Mouse (Mus musculus): ENCODE measurements around the gene Pax2. TPM values are rescaled to one million over a fixed set of nuclear protein-coding genes. Genes with fewer than 3 reads are reported as not detected.
A peak's percentile ranks its signal among the peaks of the same experiment; 100 is the strongest.

The Pax2 gene
- polyA plus RNA-seq, 1 experiment from 2014 or later = 0.09 TPM

DNA sequence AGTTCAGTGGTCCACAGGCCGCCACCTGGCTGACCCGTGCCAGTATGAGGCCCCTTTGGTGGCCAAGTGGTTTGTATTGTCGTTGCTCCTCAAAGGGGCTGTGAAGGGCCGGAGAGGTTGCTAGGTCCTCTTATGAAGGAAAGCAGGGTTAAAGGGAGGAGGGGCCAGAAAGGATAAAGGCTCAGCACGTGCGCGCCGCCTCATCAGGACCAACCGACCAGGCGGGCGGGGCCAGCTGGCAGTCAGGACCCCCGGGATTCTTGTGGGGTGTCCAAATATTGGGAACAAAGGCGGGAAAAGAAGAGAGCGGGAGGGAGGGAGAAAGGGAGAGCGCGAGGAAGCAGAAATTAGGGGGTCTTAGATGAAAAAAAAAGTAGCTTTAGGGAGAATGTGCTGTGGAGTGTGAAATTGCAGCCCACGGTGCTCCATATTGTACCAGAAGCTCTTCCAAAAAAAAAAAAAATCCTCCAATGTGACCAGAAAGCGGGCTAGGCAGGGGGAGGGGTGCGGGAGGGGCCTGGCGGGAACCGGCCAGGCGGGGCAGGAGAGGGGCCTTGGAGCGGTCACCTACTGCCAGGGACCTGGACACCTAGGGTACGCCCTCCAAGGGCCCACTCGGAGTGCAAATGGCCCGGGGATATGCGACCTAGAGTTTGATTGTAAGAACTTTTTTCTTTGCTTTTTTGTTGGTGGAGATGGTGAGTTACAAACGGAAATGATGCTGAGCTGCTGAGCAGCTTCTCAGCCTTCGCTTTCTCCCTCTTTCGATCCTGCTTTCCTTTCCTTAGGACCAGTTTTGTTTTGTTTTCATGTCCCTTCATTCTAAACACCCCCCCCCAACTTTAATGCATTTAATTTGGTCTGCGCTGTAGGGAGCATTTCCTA is 3.5 kb upstream of the Pax2 start:
- 0% methylated on average over 31 of the region's 31 CpGs for WGBS
- no peak overlapping the region for H3K9ac ChIP-seq (ENCODE audit: low read length)
- peaks cover 98% of the 10 kb centered on the region for H3K27me3 ChIP-seq (replicated peaks; ENCODE audit: control insufficient read depth, insufficient read depth, low read length)
- H3K27ac ChIP-seq (ENCODE audit: low read depth, low read length) = no peak overlapping the region
- ATAC-seq (no peak), DNase-seq (ENCODE audit: low spot score) (no peak)
- no peak overlapping the region for H3K4me3 ChIP-seq (ENCODE audit: low read depth, low read length)
- H3K36me3 ChIP-seq (ENCODE audit: control insufficient read depth, insufficient read depth, low read length) = no peaks in the 10 kb centered on the region
- H3K4me1 ChIP-seq (ENCODE audit: control insufficient read depth, insufficient read depth, low read length) = peaks cover 4% of the 10 kb centered on the region; the same call in 1 of the 2 replicates
- no peak overlapping the region for H3K4me2 ChIP-seq (ENCODE audit: low read length)
- no peaks in the 10 kb centered on the region for H3K9me3 ChIP-seq (replicated peaks; ENCODE audit: control insufficient read depth, low read length)

DNA sequence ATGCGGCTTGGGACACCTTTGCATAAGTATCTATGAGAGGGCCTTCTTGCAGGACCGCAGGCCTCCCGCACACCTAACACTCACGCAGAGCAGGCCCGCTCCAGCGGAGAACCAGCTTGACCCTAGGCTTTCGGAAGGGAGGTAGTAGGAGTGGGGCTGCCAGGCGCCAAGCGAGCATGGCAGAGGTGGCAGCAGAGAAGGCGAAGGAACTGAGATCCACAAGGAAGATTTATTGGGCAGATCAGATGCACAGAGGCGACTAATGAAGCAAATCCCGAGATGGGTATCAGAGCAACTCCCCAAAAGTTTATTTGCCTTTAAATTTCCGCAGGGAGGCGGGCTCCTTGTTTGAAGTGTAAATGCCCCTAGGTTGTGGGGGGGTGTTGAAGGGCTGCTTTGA is 2.5 kb upstream of the Pax2 start:
- Histone ChIP-seq H3K36me3 (ENCODE audit: control insufficient read depth, insufficient read depth, low read length) (no peaks in the 10 kb centered on the region), H3K9me3 (replicated peaks; ENCODE audit: control insufficient read depth, low read length) (no peaks in the 10 kb centered on the region), H3K4me1 (ENCODE audit: control insufficient read depth, insufficient read depth, low read length) (peaks cover 4% of the 10 kb centered on the region; the same call in 1 of the 2 replicates), H3K27ac (ENCODE audit: low read depth, low read length) (no peak overlapping the region), H3K4me3 (ENCODE audit: low read depth, low read length) (no peak overlapping the region), H3K9ac (ENCODE audit: low read length) (no peak overlapping the region), H3K27me3 (replicated peaks; ENCODE audit: control insufficient read depth, insufficient read depth, low read length) (peaks cover 95% of the 10 kb centered on the region), H3K4me2 (ENCODE audit: low read length) (no peak overlapping the region)
- no peak for ATAC-seq
- DNase-seq (ENCODE audit: low spot score) = no peak
- under 1% methylated on average over 14 of the region's 14 CpGs for WGBS

DNA sequence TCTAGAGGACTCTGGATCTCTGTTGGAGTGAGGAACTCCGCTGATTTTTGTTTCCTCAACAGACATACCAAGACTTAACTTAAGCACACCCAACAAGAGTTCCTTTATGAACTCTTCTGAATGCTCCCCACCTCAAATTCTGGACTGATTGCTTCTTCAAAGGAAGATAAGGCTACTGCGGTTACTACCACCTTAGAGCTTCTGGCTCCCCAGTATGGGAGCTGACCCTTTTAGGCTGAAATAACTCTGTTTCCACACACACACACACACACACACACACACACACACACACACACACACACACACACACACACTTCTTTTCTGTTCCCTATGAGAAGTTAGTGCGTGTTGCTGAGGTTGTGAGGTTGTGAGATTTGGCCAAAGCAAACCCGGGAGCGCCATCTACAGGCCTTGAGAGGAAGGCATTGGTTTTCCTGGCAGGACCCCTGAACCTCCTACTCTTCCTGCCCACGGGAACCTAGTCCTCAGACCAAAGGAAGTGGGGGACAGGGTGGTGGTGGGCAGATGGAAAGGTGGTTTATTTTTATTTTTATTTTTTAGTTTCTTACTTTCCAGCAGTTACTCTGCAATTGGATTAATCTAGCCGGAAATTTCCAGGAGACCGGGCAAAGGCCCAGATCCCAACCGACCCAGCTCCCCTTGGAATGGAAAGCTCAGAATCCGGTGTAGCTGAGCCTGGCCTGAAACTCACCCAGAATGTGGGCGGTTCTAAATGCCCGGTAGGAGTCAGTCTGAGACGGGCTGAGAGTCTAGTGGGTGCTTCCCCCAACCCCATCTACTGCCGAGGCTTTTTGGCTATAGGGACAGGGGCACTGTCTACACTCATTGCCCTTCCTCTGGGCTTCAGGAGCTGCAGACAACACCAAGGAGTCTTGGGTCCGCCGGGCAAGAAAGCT is 1.1 kb upstream of the Pax2 start:
- ATAC-seq (0 out of 2 replicates have a peak, but pooled peaks have one; percentile 45), DNase-seq (ENCODE audit: low spot score) (peak; percentile 82)
- no peak overlapping the region for H3K27ac ChIP-seq (ENCODE audit: low read depth, low read length)
- no peaks in the 10 kb centered on the region for H3K9me3 ChIP-seq (replicated peaks; ENCODE audit: control insufficient read depth, low read length)
- WGBS = 2% methylated on average over 16 of the region's 16 CpGs
- H3K36me3 ChIP-seq (ENCODE audit: control insufficient read depth, insufficient read depth, low read length) = no peaks in the 10 kb centered on the region
- H3K4me1 ChIP-seq (ENCODE audit: control insufficient read depth, insufficient read depth, low read length) = peaks cover 4% of the 10 kb centered on the region; the same call in 1 of the 2 replicates
- H3K4me3 ChIP-seq (ENCODE audit: low read depth, low read length) = no peak overlapping the region
- H3K9ac ChIP-seq (ENCODE audit: low read length) = no peak overlapping the region
- peaks cover 89% of the 10 kb centered on the region for H3K27me3 ChIP-seq (replicated peaks; ENCODE audit: control insufficient read depth, insufficient read depth, low read length)
- no peak overlapping the region for H3K4me2 ChIP-seq (ENCODE audit: low read length)

DNA sequence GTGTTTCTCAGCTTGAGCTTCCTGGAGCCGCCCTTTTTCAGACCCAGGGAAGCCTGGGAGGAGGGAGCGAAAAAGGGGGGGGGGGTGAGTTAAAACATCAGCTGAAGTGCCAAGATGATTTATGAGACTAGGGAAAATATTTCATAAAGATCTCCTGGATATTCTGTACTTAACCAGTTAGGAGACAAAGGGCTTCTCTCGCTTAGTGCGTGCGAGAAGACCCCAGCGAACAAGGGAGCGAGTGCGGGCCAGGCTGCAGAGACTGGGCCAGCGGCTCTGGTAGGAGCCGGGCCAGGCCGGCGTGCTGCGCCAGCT is 510 bp upstream of the Pax2 start:
- Histone ChIP-seq H3K27ac (ENCODE audit: low read depth, low read length) (no peak overlapping the region), H3K4me1 (ENCODE audit: control insufficient read depth, insufficient read depth, low read length) (peaks cover 4% of the 10 kb centered on the region; the same call in 1 of the 2 replicates), H3K36me3 (ENCODE audit: control insufficient read depth, insufficient read depth, low read length) (no peaks in the 10 kb centered on the region), H3K9ac (ENCODE audit: low read length) (no peak overlapping the region), H3K4me2 (ENCODE audit: low read length) (peak overlapping the region; percentile 47; the same call in 1 of the 2 replicates), H3K4me3 (ENCODE audit: low read depth, low read length) (peak overlapping the region; percentile 25; the same call in 1 of the 2 replicates), H3K9me3 (replicated peaks; ENCODE audit: control insufficient read depth, low read length) (no peaks in the 10 kb centered on the region), H3K27me3 (replicated peaks; ENCODE audit: control insufficient read depth, insufficient read depth, low read length) (peaks cover 87% of the 10 kb centered on the region)
- DNase-seq (ENCODE audit: low spot score) (no peak), ATAC-seq (no peak)
- under 1% methylated on average over 13 of the region's 13 CpGs for WGBS

DNA sequence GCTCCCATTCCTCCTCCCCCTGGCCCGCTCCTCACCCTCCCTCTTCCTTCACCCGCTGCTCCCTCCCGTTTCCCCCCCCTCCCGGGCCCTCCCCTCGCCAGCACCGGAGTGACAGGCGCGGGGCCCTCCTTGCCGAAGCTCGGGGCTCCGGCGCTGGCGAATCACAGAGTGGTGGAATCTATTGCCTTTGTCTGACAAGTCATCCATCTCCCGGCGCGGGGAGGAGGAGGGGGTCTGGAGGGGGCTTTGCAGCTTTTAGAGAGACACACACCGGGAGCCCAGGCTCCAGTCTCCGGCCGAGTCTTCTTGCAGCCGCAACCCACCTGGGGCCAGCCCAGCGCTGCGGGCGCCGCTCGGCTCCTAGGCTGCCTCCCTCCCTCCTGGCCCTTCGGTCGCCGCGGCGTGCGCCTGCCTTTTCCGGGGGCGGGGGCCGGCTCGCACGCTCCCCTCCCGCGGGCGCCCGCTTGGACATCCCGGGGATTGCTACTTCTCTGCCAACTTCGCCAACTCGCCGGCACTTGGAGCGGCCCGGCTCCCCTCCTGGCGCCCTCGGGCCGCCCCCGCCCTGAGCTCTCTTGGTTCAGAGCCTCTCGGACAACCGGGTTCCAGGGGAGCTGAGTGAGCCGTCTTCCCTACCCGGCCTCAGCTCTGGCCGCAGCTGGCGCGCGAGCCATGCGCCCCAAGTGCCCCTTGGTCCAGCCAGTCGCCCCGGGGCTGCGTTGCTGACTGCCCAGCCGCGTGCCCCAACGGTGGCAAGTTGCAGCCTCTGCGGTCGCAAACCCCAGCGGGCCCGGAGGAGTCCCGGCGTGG is 781 bp downstream of the Pax2 start:
- Histone ChIP-seq H3K4me3 (ENCODE audit: low read depth, low read length) (peak overlapping the region; percentile 25), H3K27ac (ENCODE audit: low read depth, low read length) (no peak overlapping the region), H3K9ac (ENCODE audit: low read length) (no peak overlapping the region), H3K9me3 (replicated peaks; ENCODE audit: control insufficient read depth, low read length) (no peaks in the 10 kb centered on the region), H3K4me2 (ENCODE audit: low read length) (peak overlapping the region; percentile 47), H3K4me1 (ENCODE audit: control insufficient read depth, insufficient read depth, low read length) (peaks cover 4% of the 10 kb centered on the region; the same call in 1 of the 2 replicates), H3K27me3 (replicated peaks; ENCODE audit: control insufficient read depth, insufficient read depth, low read length) (peaks cover 88% of the 10 kb centered on the region), H3K36me3 (ENCODE audit: control insufficient read depth, insufficient read depth, low read length) (no peaks in the 10 kb centered on the region)
- ATAC-seq (peak; percentile 38; the same call in 1 of the 2 replicates), DNase-seq (ENCODE audit: low spot score) (peak; percentile 28)
- under 1% methylated on average over 66 of the region's 71 CpGs for WGBS

DNA sequence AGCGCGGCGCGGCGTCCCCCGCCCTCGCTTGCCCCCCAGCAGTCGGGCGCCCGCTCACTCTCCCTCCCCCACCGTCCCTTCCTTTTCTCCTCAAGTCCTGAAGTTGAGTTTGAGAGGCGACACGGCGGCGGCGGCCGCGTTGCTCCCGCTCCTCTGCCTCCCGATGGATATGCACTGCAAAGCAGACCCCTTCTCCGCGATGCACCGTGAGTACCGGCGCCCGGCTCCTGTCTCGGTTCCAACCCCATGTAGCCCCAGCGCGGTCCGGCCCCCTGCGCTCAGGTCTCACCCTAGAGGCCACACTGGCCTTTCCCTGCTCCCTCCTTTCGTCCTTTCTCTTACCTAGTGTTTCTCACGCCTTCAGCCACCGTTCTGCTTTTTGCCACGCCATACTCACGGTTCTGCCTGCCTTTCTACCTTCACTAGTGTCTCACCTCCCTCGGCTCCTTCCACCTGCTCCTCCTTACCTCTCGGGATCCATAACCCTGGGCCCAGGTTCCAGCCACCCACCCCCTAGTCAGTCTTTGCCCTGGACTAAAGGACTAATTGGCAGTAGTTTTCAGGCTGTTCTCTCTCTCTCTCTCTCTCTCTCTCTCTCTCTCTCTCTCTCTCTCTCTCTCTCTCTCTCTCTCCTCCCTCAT is 1.5 kb downstream of the Pax2 start:
- Histone ChIP-seq H3K27me3 (replicated peaks; ENCODE audit: control insufficient read depth, insufficient read depth, low read length) (peaks cover 88% of the 10 kb centered on the region), H3K9ac (ENCODE audit: low read length) (no peak overlapping the region), H3K36me3 (ENCODE audit: control insufficient read depth, insufficient read depth, low read length) (no peaks in the 10 kb centered on the region), H3K4me2 (ENCODE audit: low read length) (peak overlapping the region; percentile 47), H3K4me3 (ENCODE audit: low read depth, low read length) (peak overlapping the region; percentile 25), H3K9me3 (replicated peaks; ENCODE audit: control insufficient read depth, low read length) (no peaks in the 10 kb centered on the region), H3K27ac (ENCODE audit: low read depth, low read length) (no peak overlapping the region), H3K4me1 (ENCODE audit: control insufficient read depth, insufficient read depth, low read length) (peaks cover 4% of the 10 kb centered on the region; the same call in 1 of the 2 replicates)
- WGBS = under 1% methylated on average over 37 of the region's 38 CpGs
- DNase-seq (ENCODE audit: low spot score) = peak; percentile 32
- no peak for ATAC-seq

DNA sequence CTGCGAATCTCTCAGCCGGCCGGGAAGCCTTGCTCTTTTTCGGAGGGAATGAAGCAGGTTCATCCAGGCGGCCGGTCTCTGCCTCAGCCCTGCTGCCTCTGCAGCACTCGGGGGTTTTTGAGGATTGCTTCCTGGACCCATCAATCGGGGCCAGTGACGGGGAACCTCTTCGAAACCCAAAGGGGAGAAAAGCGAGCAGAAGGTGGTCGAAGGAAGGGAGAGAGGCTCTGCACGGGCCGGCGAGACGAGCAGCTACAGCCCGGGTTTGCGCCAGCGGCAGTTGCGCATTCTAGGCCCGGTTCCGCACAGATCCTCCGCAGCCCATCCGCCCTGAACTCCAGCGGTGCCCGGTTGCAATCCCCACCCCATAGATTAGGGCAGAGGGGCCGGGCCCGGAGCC is 3.0 kb downstream of the Pax2 start:
- Histone ChIP-seq H3K9me3 (replicated peaks; ENCODE audit: control insufficient read depth, low read length) (no peaks in the 10 kb centered on the region), H3K4me1 (ENCODE audit: control insufficient read depth, insufficient read depth, low read length) (peaks cover 4% of the 10 kb centered on the region; the same call in 1 of the 2 replicates), H3K9ac (ENCODE audit: low read length) (no peak overlapping the region), H3K27me3 (replicated peaks; ENCODE audit: control insufficient read depth, insufficient read depth, low read length) (peaks cover 84% of the 10 kb centered on the region), H3K4me3 (ENCODE audit: low read depth, low read length) (no peak overlapping the region), H3K4me2 (ENCODE audit: low read length) (no peak overlapping the region), H3K36me3 (ENCODE audit: control insufficient read depth, insufficient read depth, low read length) (no peaks in the 10 kb centered on the region), H3K27ac (ENCODE audit: low read depth, low read length) (no peak overlapping the region)
- WGBS = 1% methylated on average over 28 of the region's 28 CpGs
- DNase-seq (ENCODE audit: low spot score) = peak; percentile 15
- no peak for ATAC-seq

Data from forebrain, embryonic 14.5 days (tissue).